Mouse (Mus musculus) cerebellum, postnatal 10 days (tissue): ENCODE results near the gene Ehd3.
A peak's percentile ranks its signal among the peaks of the same experiment; 100 is the strongest.

Source experiments
- DNase-seq, 2 experiments: peaks; one replicate each; pipeline ENCODE4 v3.0.0; 2021; ENCODE audit warnings: mixed read lengths in 2 of 2

Ehd3 gene

DNA sequence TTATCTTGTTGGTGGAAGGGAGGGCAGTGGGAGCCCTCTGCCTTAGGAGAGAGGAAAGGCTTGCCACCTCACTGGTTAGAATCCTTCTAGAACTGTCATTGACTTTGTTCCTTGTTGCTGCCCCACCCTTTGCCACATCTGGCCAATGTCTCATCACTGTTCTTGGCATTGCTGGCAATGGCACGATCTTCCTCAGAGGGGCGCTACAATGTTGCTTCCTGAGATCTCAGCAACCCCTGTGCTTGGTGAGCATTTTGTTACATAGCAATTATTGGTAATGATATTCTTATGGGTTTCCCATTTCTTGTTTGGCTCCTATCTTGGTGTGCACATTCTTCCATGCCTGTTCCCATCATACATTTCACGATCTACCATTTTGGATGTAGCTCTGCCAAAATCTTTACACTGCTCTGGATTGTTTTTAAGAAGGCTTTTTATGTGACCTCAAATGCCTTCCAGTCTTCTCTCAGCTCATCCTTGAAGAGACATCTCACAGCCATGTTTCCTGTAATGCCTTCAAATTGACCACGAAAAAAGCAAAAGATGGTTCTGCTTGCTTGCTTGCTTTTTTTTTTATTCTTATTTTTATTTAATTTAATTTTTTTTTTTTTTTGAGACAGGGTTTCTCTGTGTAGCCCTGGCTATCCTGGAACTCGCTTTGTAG, at the start of gene Ehd3:
Gene Ehd3, plus strand, starts transcription at position 614 of the 664 bp plus-strand sequence.
- no peak for DNase-seq

DNA sequence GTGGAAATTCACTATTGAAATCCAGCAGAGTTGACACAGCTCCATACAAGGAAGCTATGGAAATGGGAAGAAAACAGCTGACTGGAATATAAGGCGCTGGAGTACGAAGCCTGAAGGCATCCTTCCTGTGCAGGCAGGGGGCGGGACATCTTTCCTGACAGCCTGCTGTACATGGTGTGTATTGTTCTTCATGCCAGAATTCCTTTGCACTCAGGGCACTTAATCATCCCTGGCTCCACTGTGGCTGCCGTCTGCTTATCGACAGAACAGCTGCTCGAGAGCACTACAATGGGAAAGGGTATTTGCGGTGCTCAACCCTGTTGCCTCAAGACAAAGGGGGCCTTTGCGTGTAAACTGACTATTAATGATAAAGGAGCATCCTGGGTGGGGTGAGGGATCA, 33.0 kb upstream of the Ehd3 start:
- peak; percentile 13 to 23 for DNase-seq

DNA sequence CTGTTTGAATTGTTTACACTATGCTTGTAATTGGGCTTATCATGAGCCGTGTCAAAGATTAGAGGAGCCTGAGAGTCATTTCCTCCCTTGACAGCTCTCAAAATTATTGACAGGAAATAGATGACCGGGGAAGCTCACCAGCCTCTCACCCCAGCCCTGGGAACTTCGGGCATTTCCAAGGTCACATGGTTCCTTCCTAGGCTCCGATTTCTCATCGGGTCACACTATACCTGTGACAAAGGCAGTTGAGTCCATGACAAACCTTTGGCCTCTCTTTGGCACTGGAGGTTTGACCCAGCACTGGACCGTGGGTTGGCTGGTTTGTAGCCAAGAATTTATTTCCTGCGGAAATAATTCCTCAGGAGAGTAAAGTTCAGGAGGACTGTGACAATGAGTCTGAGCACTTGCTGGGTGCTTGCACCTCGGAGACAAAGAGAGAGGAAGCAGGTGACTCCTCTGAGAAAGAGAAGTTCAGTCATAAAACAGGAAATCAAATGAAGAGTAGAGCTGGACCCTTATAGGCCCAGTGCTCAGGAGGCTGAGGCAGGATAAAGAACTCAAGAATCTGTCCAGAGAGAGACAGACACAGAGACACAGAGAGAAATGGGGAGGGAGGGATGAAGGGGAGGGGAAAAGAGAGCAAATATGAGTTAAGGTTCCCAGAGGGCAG, 17.2 kb upstream of the Ehd3 start:
- no peak for DNase-seq

DNA sequence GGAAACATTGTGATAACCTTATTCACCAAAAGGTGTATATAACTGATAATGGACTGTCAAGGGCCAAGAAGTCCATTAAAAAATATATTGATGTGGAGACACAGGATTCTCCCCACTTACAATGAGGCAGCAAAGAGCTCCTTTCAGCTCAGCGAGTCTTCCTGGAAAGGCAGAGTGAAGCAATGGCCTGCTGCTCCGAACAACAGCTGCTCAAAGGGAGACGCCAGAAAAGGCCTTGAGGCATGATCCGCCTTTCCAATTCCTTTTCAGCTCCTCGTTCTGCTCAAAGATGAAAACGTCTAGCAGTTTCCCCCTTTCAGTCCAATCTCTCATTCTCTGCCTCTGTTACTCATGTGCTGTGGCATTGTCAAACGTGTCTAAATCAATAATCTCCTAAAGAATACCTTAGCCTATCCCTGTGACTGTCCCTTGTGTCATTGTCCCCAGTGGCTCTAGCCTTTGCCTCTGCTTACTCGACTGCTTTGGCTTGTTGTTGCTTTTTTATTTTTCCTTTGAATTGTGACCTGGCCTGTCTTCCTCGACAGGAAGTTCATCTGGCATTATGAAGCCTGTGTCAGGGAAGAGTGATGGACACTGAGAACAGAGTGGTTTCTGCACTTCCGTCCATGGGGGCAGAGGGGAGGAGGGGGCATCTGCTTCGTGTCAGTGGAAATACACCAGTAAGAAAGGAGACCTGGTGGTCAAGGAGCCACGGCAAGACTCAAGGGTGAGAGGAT, 13.5 kb upstream of the Ehd3 start:
- DNase-seq = peak; percentile 41 to 43

DNA sequence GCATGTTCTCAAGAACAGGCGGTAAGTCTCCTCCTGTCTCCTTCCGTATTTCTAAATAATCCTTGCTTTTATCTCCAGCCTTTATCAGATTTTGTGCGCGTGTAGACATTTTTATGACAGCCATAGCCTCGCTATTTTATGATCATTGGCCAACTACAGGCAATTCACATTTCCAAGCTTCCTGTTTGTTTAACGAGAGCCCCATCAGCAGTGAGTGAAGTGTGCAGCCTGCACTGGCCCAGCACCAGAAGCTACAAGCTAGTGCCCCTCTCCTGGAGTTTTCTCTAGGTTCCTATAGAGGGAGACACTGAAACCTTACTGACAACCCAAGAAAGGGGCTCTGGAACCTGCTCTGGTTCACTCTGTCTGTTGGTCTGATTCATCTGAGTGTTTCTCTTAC, 7.1 kb upstream of the Ehd3 start:
- DNase-seq = no peak

DNA sequence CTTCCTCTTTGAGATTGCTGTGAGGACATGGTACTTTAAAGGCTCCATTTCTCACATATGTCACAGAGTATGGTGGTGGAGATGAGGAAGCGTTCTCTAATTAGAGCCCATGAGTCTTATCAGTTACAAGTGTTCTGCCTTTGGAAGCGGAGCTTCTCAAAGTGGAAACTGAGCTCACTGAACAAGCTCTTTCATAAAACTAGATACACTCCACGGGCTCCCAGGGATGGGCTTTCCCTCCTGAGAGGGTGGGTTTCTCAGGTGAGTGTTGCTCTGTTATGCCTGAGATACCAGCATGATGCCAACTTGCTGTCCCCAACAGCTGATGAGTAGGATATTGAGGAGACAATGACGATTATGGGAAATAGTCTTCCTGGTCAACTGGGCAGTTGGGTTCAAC, 6.2 kb upstream of the Ehd3 start:
- no peak for DNase-seq

DNA sequence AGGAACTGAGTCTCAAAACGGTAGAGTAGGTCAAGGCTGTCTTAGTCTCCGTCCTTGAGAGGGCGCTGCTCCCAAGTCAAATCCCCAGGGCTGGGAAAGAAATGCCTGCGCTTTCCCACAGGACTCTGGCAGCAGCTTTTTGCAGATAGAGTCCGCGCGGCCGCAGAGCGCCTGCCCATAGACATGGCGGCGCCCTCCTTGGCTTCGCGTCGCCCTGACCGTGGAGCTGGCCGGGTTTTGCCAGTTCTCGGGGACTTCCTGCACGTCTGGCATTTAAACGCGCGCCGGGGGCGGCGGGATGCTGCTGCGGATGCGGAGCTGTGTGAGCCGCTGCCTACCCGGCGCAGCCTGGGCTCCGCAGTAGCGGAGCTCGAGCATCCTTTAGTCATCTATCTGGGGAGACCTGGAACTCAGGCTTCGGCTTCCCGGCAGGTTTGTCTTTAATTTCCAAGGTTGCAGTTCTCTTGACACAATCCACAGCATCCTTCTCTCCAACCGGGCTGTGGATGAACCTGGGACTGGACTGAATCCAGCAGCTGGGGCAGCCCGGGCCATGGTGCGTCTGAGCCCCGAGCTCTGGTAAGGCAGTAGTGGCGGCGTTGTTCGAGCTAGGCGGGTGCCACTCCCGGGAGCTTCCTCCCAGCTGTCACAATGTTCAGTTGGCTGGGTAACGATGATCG, 798 bp downstream of the Ehd3 start:
- DNase-seq = peak; percentile 93 to 96

DNA sequence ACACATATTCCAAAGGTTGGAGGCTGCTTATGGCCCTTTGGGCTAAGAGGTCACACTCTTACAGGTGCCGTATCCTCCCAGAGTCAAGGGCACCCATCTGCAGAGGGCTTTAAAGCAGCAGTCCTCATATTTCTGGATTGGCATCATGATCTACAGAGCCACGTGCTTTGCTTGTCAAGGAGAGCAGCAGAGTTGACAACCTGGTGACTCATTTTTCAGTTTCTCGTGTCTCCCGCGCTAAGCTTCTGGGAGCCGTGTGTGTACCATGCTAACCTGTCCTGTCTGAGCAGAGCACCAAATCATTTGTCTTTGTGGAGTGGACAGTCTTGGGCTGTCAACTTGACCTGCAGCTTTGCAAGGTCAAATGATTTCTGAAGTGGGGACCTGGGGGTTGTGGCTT, 2.4 kb downstream of the Ehd3 start:
- DNase-seq = no peak

DNA sequence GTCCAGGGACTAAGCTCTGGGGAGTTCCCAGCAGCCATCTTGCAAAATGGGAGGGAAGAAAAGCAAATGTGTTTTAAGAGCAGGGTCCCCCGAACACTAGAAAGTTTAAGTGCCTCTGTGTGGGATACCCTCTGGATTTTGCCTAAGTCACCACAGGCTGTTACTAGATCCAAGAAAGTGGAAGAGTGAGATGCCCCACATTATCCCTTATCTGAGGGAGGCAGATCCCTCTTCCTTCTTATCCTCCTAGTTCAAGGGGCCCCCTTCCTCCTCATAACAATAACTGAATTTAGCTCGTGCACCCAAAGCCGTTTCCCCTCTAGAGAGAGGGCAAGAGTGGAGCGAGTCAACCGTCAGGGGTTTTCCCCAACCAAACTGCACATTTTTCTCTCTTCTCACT, 3.3 kb downstream of the Ehd3 start:
- DNase-seq = no peak

DNA sequence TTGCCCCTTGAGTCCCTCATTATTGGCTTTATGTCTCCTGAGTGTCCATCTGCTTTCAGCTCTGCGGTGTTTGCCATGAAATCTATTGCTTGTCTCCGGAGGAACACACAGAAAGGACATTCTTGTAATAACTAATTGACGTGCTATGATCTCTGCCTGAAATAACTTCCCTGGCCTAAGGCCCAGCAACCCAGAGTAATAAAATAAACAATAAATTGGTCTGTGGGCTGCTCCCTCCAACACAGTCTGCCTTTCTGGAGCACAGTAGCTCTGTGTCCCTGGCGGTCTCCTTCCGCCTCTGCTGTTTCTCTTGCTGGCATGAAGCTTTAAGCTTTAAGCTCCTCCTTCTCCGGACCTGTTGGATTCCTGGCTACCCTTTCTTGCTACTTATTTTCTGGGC, 4.5 kb downstream of the Ehd3 start:
- peak; percentile 28 to 30 for DNase-seq

DNA sequence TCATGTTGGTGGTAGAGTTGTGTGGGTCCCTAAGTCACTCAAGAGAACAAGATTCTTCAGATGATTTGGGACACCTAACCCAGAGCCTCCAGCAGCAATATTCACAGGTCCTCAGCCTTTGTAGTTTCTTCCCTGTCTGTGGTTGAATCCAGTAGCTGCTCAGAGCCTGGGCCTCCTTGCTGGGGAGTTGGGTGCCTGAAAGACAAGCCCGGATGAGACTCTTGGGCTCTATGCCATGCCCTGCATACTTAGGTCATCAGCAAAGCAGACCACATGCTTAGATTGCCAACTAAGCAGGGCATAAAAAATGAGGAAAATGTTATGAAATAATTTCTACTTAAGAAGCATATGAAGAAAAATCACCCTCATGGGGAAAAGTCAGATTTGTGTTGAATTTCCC, 6.9 kb downstream of the Ehd3 start:
- DNase-seq = no peak

DNA sequence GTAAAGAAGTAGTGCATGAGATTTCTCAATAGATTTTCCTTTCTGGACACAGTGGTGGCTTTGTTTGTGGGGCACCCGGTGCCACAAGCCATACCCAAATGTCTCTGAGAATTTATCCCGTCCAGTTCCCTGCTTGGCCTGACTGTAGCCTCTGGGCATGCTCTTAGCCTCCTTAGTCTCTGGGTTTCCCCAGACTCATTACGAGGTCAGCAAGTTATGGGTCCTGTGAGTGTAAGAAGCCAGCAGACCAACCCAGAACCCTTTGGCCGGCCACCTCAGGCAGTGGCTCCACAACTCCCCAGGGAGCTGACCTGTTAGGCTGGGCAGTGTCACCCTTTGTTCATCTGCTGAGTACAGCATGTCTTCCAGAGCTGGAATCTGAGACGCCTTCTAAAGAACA, 7.6 kb downstream of the Ehd3 start:
- no peak for DNase-seq

DNA sequence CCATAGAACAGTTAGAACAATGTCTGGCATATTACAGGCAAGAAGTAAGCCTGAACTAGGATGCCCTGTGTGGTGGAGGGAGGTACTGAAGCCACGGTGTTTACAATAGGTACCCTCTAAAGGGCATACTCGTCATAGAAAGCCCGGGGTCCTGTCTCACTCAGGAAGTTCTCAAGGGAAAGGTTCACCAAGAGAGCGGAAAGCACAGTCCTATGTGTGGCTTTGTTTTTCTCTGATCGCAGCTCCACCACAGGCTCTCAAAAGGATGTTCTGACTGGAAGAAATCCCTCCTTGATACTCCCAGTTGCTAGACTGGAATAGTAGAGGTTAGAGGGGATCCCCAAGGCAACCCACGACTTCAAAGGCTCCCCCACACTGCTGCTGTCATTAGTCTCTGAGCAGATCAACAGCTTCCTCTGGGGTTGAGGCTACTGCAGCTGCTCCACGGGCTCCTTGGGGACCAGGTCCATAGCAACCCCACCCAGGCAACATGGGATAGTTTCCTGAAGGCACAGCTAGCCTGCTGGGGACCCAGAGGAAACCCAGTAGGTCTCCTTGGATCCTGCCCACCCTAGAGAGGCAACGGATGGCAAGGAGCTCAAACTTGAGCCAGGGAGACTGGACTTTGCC, 9.2 kb downstream of the Ehd3 start:
- DNase-seq = no peak

DNA sequence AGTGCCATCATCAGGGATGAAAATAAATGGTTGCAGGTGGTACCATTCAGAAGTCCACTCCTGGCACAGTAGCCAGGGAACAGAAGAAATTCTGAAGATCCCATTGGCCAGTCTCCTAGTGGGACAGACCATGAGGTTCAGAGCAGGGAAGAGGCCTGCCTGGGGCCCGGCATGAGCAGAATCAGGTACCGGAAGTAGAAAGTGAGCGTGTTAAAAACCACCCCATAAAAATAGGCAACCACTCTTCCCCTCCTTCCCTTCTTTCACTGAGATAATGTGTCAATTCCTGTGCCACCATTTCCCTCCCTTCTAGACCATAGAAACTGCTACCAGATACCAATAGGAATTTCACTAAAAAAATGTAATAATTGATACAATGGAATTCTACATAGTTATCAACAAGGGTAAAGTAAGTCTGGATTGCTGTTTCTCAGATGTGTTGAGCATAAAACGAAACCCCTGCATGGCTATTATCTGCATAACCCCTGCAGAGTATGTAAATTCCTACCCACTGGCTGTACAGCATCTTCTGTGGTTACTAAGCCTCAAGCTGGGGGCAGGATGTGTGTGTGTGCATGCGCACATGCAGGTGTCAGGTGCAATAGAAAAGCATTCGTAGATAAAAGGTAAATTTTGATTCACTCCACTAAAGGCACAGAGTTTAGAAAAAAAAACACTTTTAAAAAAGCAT, 10.7 kb downstream of the Ehd3 start:
- DNase-seq = no peak

DNA sequence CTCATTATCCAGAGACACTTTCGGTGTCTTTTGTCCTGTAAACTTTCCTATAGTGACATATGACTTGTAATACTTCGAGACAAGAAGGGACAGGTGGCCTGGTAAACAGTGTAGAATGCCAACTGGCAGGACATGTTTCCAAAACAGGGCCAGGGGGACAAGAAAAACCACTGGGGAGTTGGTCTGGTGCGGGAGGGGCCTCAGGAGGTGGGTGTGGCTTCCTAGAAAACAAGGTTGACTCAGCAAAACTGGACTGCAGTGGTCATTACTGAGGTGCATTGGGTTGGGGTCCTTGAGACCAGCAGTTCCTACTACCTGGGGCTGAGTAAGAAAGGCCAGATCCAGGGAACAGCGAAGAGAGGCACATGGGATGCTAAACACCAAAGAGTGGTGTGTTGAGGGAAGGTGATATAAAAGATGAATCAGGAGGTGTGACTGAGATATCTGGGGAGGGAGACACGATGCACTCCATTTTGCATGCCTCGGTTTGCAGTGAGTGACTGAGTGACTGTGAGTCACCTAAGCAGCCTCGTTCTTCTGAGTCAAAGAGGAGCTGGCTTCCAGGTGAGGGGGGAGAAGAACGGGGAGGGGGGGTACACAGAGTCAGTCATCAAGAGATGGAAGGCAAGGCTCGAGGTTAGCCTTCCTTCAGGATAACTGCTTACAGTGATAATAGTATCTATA, 13.9 kb downstream of the Ehd3 start:
- no peak for DNase-seq

DNA sequence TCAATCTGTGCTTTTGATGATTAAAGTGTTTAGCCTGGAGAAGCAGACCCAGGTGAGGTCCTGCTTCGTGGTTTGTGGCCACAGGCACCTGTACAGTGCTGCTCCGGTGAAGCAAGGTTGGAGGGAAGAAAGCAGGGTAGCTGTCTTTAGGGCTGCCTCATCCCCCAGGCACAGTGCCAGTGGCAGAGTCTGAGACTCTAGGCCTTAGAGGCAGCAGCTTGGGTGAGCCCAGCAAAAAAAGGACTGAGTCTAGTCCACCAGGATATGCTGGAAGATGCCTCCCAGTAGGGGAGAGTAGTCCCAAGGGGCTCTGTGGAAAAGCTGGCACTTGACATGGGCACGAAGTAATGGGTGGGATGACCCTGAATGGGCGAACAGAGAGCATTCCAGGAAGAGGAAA, 15.0 kb downstream of the Ehd3 start:
- peak; percentile 39 to 50 for DNase-seq

DNA sequence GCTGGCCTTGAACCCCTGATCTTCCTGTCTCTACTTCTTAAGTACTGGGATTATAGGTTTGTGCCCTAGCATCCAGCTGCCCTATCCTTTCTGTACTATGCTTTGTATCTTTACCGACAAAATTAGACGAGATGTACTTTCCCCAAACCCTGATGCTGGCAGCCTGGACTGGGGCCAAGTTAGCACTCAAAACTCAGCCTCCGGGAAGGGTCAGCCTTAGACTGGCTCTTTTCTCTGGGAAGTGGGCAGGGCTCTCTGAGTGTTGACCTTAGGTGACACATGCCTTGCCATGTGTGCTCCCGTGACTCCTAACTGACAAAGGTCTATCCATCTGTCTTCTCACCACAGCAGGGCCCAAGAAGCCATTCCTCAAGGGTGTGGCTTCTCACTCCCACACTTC, 16.8 kb downstream of the Ehd3 start:
- DNase-seq = peak; percentile 22 to 30

DNA sequence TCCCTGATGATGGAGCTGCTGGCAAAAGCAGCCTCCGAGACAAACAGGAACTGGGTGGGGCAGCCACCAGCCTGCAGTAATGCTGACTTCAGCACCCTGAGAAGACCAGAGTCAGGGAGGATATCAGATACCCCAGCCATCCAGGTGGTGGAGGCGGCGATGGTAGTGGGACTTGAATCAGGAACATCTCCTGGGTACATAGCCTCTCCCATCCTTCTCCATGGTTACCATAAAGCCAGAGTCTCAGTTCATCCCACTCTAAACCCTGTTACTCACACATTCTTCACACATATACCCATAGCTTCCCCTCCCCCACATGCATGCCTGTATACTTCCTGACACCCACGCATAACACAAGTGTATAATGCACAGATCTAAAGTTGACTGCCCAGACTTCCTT, 18.3 kb downstream of the Ehd3 start:
- DNase-seq = no peak

DNA sequence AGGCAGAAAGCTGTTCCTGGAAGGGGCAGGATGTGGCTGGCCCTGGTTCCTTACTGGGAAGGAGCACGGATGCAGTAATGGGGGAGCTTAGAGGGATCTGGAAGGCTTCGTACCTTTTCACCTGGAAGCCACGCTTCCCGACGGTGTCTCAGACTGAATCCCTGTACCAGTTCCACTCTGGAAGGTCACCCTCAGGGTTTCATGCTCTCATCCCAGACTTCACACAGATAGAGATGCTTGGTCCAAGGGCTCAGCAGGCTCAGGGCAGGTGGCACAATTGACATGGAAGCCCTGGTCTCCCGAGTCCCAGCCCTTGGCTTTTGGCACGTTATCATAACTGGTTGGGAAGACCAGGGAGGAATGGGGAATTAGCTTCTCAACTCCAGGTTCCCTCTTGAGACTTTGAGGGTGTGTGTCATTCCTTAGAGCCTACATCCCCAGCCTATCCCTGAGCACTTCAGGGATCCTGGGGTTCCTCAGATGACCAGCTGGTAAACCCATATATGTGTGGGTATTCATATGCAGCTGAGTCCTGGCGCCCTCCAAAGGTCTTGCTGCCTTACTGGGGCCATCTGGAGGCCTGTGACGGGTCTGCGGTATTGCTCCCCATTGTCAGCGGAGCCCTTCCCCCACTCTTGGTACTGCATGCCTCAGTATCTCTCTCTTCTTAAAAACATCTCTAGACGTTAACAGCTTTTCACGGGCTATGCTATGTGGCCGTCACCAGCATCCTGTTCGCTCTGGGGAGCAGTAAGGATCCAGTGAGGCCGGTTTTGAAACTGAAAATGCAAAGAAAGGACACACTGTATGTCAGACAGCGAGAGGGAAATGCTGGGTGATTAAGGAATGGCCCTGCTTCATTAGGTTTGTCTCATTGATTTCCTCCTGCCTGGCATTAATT, 19.4 kb downstream of the Ehd3 start:
- peak; percentile 31 to 49 for DNase-seq

DNA sequence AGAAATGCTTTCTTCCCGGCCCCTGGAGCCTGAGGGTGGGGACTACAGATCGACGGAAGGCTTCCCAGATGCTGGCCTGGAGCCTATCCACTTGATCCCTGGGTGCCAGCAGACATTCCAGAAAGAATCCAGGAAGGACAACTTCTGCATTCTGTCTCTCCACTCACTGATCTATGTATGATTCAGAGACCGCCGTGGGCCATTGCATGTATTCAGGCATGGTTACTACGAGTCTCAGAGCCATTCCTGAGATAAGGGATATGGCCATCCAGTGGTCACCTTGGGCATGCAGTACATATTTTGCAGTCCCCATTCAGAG, 20.0 kb downstream of the Ehd3 start:
- no peak for DNase-seq

DNA sequence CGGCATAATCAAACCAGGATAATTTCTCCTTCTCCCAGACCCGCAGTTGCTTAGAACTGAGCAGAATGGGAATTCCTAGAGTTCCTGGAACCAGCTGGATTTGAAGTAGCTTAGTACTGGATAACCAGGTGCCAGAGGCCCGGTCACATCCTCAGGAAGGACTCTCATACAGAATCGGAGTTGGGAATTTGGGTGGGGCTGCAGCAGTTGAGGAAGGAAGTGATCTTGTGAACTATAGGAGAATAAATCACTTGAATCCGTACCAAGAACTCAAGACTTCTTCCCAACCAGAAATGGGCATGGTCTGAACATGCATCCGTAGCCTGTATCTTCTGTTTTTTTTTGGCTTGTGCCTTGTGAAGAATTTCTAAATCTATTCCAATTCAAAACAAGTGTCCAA, 22.2 kb downstream of the Ehd3 start:
- DNase-seq = no peak
